Mouse (Mus musculus) liver, adult 2 months (tissue): ENCODE data around the gene Col6a2.

Experiments used
- CTCF ChIP-seq: fragments of 200-500 bp; IDR thresholded peaks from 2 replicates; pipeline ENCODE4 v1.5.1; 2011; ENCODE audit warnings: low read depth, low read length, control low read depth
- POLR2A ChIP-seq: fragments of 200-500 bp; IDR thresholded peaks from 2 replicates; pipeline ENCODE4 v1.6.1; 2011; ENCODE audit warnings: low read length, control low read depth; ENCODE audit not compliant: insufficient read depth; ENCODE audit errors: extremely low read depth

DNA sequence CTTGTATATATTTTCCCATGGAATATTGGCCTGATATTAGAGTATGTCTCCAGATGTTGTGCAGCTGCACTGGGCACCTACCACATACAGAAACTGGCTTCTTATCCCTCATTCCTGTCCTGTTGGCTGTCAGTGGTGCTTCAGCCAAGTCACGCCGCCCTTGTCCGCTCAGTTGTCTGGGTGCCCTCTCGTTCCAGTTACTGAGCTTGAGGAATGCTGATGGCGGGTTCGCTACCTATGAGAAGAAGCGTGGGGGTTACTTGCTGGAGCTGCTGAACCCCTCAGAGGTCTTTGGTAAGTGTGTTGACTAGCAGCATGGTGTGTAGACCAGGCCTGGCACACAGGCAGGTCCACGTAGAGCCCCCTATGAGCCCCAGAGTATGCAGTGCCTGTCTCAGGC lies 76.9 kb downstream of the Col6a2 start:
- no peak for TF ChIP-seq POLR2A
- no peak for TF ChIP-seq CTCF
